Mouse (Mus musculus) heart, postnatal 25 days (tissue): ENCODE measurements around the gene Kctd15. TPM values are rescaled to one million over a fixed set of nuclear protein-coding genes. Genes with fewer than 3 reads are reported as not detected.

Experiments
- total RNA-seq, 2 experiments: library from RNA; stranded (reverse); gene quantifications; 2 replicates each; pipeline ENCODE4 v1.2.3; 2021

Gene Kctd15
- total RNA-seq, 2 experiments from 2014 or later = 2.8 to 3.8 TPM

Other genes with a start within 250 kb of the Kctd15 start
- under 1 TPM in 1 of 2 experiments, not detected in 1; 0.22 TPM for gene Chst8, start 156.0 kb upstream of the Kctd15 start, total RNA-seq